ENCODE assay signal across 26 mouse cellular contexts in the genomic region with DNA sequence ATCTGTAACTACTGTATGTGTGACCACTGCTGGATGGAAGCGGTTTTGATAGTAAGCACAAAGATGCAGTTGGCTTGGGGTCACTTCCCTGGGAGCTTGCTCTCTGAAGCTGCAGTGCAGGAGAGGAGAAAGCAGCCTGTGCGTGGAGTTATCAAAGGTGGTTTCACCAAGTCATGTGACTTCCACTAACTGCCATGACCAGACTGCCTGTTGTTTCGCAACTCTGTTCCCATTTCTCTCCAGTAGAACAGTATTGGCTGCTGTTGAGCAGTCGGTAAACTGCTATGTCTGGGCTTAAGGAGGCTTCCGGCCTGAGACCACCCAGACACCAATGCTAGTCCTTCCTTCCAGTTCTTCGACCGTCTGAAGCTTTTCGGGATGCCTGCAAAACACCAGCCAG. TPM values are rescaled to one million over a fixed set of nuclear protein-coding genes. Genes with fewer than 3 reads are reported as not detected.
DNase-seq lines count a peak whose midpoint lies in the region; ATAC-seq and TF ChIP-seq lines count a peak whose summit lies in the region.
"Had no signal": no experiment of that assay in that cellular context is flagged by ENCODE, and none has a peak within 500 bp of the region (broad histone marks: within the 10 kb centered on the region; RNA-seq: fewer than 3 reads in every experiment).

No protein-coding gene starts in this region.

- no peaks in the 10 kb centered on the region for H3K4me1 ChIP-seq in forebrain, embryonic 13.5 days
- no peaks in the 10 kb centered on the region for H3K4me1 ChIP-seq in midbrain, embryonic 14.5 days (ENCODE audit: control insufficient read depth, insufficient read depth, low read length)
- H3K4me1 ChIP-seq: lung, embryonic 15.5 days had no signal

- whole genome bisulfite sequencing in forebrain, embryonic 13.5 days: 94% methylated on average over 8 of the region's 8 CpGs
- 89% methylated on average over 8 of the region's 8 CpGs for WGBS in midbrain, embryonic 14.5 days

- no peak overlapping the region for H3K9ac ChIP-seq in forebrain, embryonic 13.5 days
- H3K9ac ChIP-seq in midbrain, embryonic 14.5 days (replicated peaks; ENCODE audit: low read length): no peak overlapping the region
- H3K9ac ChIP-seq: embryonic facial prominence, embryonic 12.5 days; forebrain, embryonic 15.5 days; liver, embryonic 13.5 days; lung, embryonic 15.5 days; midbrain, embryonic 12.5 days; stomach, embryonic 15.5 days had no signal

- H3K79me2 ChIP-seq in C2C12 (ENCODE audit: control insufficient read depth, insufficient read depth): no peaks in the 10 kb centered on the region

- no peaks in the 10 kb centered on the region for H3K27me3 ChIP-seq in C2C12 (ENCODE audit: control insufficient read depth, insufficient read depth, insufficient read length)
- no peaks in the 10 kb centered on the region for H3K27me3 ChIP-seq in forebrain, embryonic 13.5 days
- H3K27me3 ChIP-seq in midbrain, embryonic 14.5 days (ENCODE audit: control insufficient read depth, insufficient read depth, low read length): no peaks in the 10 kb centered on the region
- H3K27me3 ChIP-seq: embryonic facial prominence, embryonic 12.5 days; forebrain, embryonic 15.5 days; liver, embryonic 13.5 days; lung, embryonic 15.5 days; stomach, embryonic 15.5 days had no signal

- DNase-seq in 416B (ENCODE audit: low read depth): peak; percentile 85
- no peak for DNase-seq in midbrain, embryonic 14.5 days
- DNase-seq in layer of hippocampus, postnatal 14 days (ENCODE audit: low spot score in 2 of 2): no peak
- DNase-seq: adrenal gland, adult 2 months; adrenal gland, postnatal 36 days; cerebellum, adult 2 months; cerebellum, postnatal 14 days; embryo, embryonic 11 days; heart, postnatal 14 days; kidney, adult 9 months; kidney, postnatal 10 days; layer of hippocampus, adult 9-11 months; liver, embryonic 13.5 days; right cerebral cortex, postnatal 25 days had no signal

- ATAC-seq in common myeloid progenitor, adult 5-6 weeks (replicated peaks; ENCODE audit: low read depth, poor library complexity, severe bottlenecking): peak; percentile 87
- ATAC-seq in megakaryocyte, adult 5-6 weeks (ENCODE audit: poor library complexity, severe bottlenecking): peak; percentile 56
- no peak for ATAC-seq in forebrain, embryonic 13.5 days
- ATAC-seq in midbrain, embryonic 14.5 days (ENCODE audit: low FRiP score, low TSS enrichment): no peak
- ATAC-seq: forebrain, embryonic 15.5 days; hindbrain, embryonic 16.5 days had no signal

- H3K27ac ChIP-seq in forebrain, embryonic 13.5 days: no peak overlapping the region
- H3K27ac ChIP-seq in midbrain, embryonic 14.5 days (replicated peaks; ENCODE audit: low read depth, low read length): no peak overlapping the region
- H3K27ac ChIP-seq: embryonic facial prominence, embryonic 12.5 days; forebrain, embryonic 15.5 days; liver, embryonic 13.5 days; lung, embryonic 15.5 days; midbrain, embryonic 12.5 days; stomach, embryonic 15.5 days had no signal

- H3K79me3 ChIP-seq in C2C12 (ENCODE audit: low read depth): no peaks in the 10 kb centered on the region

- peaks cover 3% of the 10 kb centered on the region for H3K36me3 ChIP-seq in C2C12 (ENCODE audit: control insufficient read depth, insufficient read depth)
- peaks cover 70% of the 10 kb centered on the region for H3K36me3 ChIP-seq in forebrain, embryonic 13.5 days (ENCODE audit: poor library complexity, severe bottlenecking)
- peaks cover 81% of the 10 kb centered on the region for H3K36me3 ChIP-seq in midbrain, embryonic 14.5 days (ENCODE audit: control insufficient read depth, insufficient read depth, low read length)
- H3K36me3 ChIP-seq: G1E; liver, embryonic 13.5 days; lung, embryonic 15.5 days; stomach, embryonic 15.5 days had no signal

- no peaks in the 10 kb centered on the region for H3K9me3 ChIP-seq in forebrain, embryonic 13.5 days (replicated peaks)
- H3K9me3 ChIP-seq in midbrain, embryonic 14.5 days (ENCODE audit: control insufficient read depth, low read length): no peaks in the 10 kb centered on the region
- H3K9me3 ChIP-seq: embryonic facial prominence, embryonic 12.5 days; forebrain, embryonic 15.5 days; liver, embryonic 13.5 days; lung, embryonic 15.5 days; midbrain, embryonic 12.5 days; stomach, embryonic 15.5 days had no signal

- no peak overlapping the region for H3ac ChIP-seq in C2C12 (ENCODE audit: control insufficient read depth, insufficient read length, low read depth)

- H3K4me2 ChIP-seq in forebrain, embryonic 13.5 days: no peak overlapping the region
- no peak overlapping the region for H3K4me2 ChIP-seq in midbrain, embryonic 14.5 days (ENCODE audit: low read length)
- H3K4me2 ChIP-seq: embryonic facial prominence, embryonic 12.5 days; forebrain, embryonic 15.5 days; liver, embryonic 13.5 days; lung, embryonic 15.5 days; midbrain, embryonic 12.5 days; stomach, embryonic 15.5 days had no signal

- TF ChIP-seq CTCF in C2C12 (IDR thresholded peaks at IDR 0.05; ENCODE audit: control insufficient read depth, insufficient read depth, insufficient read length): no peak

- no peak overlapping the region for H3K4me3 ChIP-seq in C2C12 (ENCODE audit: insufficient read depth, poor library complexity, severe bottlenecking)
- no peak overlapping the region for H3K4me3 ChIP-seq in forebrain, embryonic 13.5 days
- no peak overlapping the region for H3K4me3 ChIP-seq in midbrain, embryonic 14.5 days (replicated peaks; ENCODE audit: low read depth, low read length)
- H3K4me3 ChIP-seq: embryonic facial prominence, embryonic 12.5 days; forebrain, embryonic 15.5 days; liver, embryonic 13.5 days; lung, embryonic 15.5 days; megakaryocyte, embryonic 14.5 days; midbrain, embryonic 12.5 days; stomach, embryonic 15.5 days had no signal

TF ChIP-seq in C2C12, 6 proteins besides CTCF, POLR2A, EP300 and RAD21:
- TF ChIP-seq USF1 (IDR thresholded peaks at IDR 0.05; ENCODE audit: low read depth) (no peak), CEBPB (IDR thresholded peaks at IDR 0.05; ENCODE audit: low read depth) (peak; percentile 14), MAX (IDR thresholded peaks at IDR 0.05) (no peak)

RNA-seq across cellular contexts. Expression of gene Slc4a8, which starts 48.7 kb away (rescaled TPM):
- polyA plus RNA-seq in C2C12 (2012; fragmentation: generic; extraction: Trizol): 11.9 TPM
- total RNA-seq in common myeloid progenitor, adult 5-6 weeks (2017): 10.9 and 12.6 TPM in 2 replicates
- 0.16 and 4.0 TPM in 2 replicates for total RNA-seq in megakaryocyte, adult 5-6 weeks (2015)
- total RNA-seq in megakaryocyte, adult 5-6 weeks (2017): 1.8 and 2.3 TPM in 2 replicates
- 17.1 and 19.5 TPM in 2 replicates for polyA plus RNA-seq in forebrain, embryonic 13.5 days (2015; fragmentation: Nextera tagmentation; extraction: Ambion mirVana)
- polyA plus RNA-seq in midbrain, embryonic 14.5 days (2014; fragmentation: Nextera tagmentation; extraction: Ambion mirVana): 24.2 and 32.3 TPM in 2 replicates
- total RNA-seq in layer of hippocampus, postnatal 14 days (2021): 10 to 100 TPM; 79.1 to 82.0 TPM
- polyA plus RNA-seq: G1E had no signal

RNA-seq across cellular contexts. Expression of gene Scn8a, which starts 59.4 kb away (rescaled TPM):
- polyA plus RNA-seq in C2C12 (2012; fragmentation: generic; extraction: Trizol): not detected
- not detected in 2 replicates for total RNA-seq in common myeloid progenitor, adult 5-6 weeks (2017)
- not detected in 2 replicates for total RNA-seq in megakaryocyte, adult 5-6 weeks (2015)
- under 0.01 TPM in 1 of 2 replicates, not detected in the other for total RNA-seq in megakaryocyte, adult 5-6 weeks (2017)
- polyA plus RNA-seq in forebrain, embryonic 13.5 days (2015; fragmentation: Nextera tagmentation; extraction: Ambion mirVana): 13.3 and 17.1 TPM in 2 replicates
- polyA plus RNA-seq in midbrain, embryonic 14.5 days (2014; fragmentation: Nextera tagmentation; extraction: Ambion mirVana): 19.0 and 21.1 TPM in 2 replicates
- total RNA-seq in layer of hippocampus, postnatal 14 days (2021): 100 to 1,000 TPM; 208 to 232 TPM
- polyA plus RNA-seq: G1E had no signal

Comparison
In these comparisons a context has a peak if more than half of its experiments do, and no peak if none do; other contexts are left out.
1. ATAC-seq: peak in common myeloid progenitor, adult 5-6 weeks (single experiment) and megakaryocyte, adult 5-6 weeks (single experiment); none in forebrain, embryonic 13.5 days (single experiment) and midbrain, embryonic 14.5 days (single experiment).
2. RNA of gene Scn8a, which starts 59.4 kb away (total RNA-seq): 208 to 232 TPM in layer of hippocampus, postnatal 14 days; not detected in common myeloid progenitor, adult 5-6 weeks and under 0.01 TPM in megakaryocyte, adult 5-6 weeks; every median in the first group is over 100 times any median in the second.